Mouse (Mus musculus): ENCODE data around the gene Gja8.

DNA sequence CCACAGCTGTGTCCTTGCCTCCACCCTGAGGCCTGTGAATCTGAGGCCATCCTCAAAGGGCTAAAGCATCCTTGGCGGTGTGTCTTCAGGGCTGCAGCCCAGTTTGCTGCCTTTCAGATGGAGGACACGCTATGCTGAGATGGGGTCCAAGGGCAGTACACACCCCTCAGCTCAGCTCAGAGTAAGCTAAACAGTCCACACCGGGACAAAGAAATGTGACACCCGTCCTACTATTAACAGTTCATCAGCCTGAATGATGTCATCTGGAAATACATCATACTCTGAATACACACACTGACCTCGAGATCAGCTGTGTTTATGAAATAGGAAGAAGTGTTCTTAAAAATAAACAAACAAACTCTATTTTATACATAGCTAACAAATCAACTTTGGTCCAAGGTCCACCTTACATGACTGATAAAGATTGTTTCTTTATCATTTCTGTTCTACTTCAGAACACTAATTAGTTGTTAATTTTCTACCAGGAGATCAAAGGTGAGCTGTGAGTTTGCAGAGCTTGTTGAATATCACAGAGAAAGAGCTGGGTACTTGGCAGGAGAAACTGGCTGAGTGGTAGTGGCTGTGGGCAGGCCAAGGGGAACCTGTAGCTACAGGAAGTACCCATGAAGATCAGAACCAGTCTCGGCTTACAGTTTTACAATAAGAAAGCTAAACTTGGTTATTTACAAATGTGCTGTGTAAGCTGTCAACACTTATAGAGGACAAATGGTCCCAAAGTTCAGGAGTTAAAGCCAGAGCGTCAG lies 50.8 kb downstream of the Gja8 start:
- TF ChIP-seq POLR2A (IDR thresholded peaks at IDR 0.05; ENCODE audit: insufficient read depth, low read depth, low read length) (no peak), EP300 (IDR thresholded peaks at IDR 0.05; ENCODE audit: insufficient read depth, low read depth, low read length) (no peak)
